Mouse (Mus musculus) spleen, embryonic (tissue): ENCODE results near the gene St7.

Experiments
- CTCF ChIA-PET: fragments of 350-600 bp; sonication (Branson Sonifier 250); formaldehyde crosslinking; loops from one replicate; lab custom pipeline; 2022; lab: Charles Lee

The St7 gene

GRCm38 (mm10) chr6:17882943-17883342, 190.2 kb downstream of the St7 start:
- CTCF ChIA-PET, result no interaction called here

GRCm38 (mm10) chr6:17887765-17888164, 195.0 kb downstream of the St7 start:
- CTCF ChIA-PET, result no interaction called here

- CTCF ChIA-PET, result no interaction called here
Measured at GRCm38 (mm10) chr6:17895562-17895961, 202.8 kb downstream of the St7 start.

GRCm38 (mm10) chr6:17898539-17898938, 205.8 kb downstream of the St7 start:
- CTCF ChIA-PET, result no interaction called here

GRCm38 (mm10) chr6:17903355-17903754, 210.6 kb downstream of the St7 start:
- CTCF ChIA-PET, result no interaction called here

DNA sequence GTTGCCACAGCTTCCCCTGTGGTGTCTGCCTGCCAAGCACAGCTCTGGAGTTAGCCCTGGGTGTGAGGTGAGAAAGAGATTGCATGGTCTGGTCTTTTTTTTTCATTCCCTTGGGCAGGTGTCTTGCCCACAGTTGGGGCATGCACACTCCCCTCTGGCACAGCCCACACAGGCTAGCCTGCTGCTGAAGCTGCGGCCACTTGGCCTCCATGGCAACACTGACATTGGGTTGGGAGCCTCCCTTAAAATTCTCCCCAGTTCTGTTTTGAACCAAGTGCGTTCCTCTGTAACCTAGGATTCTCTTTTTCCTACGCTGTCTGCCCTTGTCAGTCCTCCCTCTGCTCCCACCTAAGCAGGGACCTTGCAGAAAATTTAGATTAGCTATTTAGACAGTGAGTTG, 213.0 kb downstream of the St7 start:
- CTCF ChIA-PET, result no interaction called here

- CTCF ChIA-PET, result no interaction called here
Measured at GRCm38 (mm10) chr6:17906289-17906688, 213.6 kb downstream of the St7 start.

GRCm38 (mm10) chr6:17912312-17912711, 219.6 kb downstream of the St7 start:
- CTCF ChIA-PET, result no interaction called here

DNA sequence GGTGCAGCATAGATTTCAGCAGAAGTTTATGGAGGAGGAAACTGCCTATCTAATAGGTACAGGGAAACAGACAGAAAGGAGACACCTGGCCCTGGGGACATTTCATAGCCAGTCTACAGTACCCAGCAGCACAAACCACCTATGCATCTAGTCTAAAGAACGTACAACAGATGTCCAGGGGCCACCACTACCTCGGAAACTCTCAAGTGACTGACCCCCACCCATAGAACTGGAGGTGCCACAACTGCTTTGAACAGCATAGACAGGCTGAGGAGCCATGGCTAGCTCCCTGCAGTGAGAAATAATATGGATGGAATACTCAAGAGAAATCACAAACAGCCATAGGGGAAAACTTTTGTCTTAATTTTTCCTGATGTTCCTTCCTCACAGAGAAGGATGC, 220.1 kb downstream of the St7 start:
- CTCF ChIA-PET, result no interaction called here

DNA sequence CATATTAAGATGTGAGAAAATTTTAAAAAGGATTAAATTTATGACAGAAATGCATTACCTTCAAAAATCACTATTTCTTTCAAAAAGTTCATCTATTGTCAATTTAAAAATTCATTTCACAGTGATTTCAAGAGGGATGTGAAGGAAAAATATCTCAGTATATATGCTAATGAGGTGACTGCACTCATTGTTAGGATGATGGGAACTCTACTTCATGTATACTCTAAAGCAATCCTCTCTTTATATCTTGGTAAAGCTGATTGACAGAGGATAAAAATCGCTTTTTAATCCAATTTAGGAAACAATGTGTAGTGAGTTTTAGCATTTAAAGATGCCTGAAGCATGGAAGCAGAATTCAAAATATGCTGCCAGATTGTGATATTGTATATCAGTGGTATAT, 220.6 kb downstream of the St7 start:
- CTCF ChIA-PET, result no interaction called here

DNA sequence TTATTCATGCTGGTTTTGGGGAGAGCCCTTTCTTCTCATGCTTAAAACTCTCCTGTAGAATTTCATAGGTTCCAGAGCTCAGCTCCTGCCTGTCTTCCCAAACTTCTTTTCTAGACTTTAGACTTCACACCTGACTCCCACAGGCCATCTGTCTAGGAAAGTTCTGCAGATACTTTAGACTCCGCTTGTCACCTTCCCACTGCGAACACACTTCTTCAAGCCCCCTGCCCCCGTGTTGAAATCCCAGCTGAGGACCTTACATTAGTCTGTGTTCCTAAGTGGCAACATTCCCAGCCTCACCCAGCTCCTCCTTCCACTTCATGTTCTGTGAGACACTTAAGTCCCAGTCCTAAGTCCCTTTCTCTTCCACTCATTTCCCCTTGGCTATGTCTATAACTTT, 221.6 kb downstream of the St7 start:
- CTCF ChIA-PET, result no interaction called here

DNA sequence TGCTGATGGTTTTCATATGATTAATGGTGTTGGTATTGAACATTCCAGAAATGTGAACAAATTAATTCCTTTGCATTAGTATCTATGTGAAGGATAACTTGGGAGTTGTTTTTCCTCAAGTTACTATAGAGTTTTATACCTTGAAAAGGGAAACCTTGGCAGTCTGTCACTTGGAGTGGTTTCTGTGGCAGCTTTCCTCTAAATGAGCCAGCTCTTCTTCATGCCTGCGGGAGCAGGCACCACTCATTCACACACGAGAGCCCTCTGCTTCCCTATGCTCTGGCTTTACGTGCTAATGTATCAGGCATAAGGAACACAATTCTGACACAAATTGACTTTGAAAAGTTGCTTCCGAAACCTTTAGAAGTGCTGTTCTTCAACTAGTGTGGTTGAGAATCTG, 224.5 kb downstream of the St7 start:
- CTCF ChIA-PET, result no interaction called here

GRCm38 (mm10) chr6:17922180-17922579, 229.4 kb downstream of the St7 start:
- CTCF ChIA-PET, result no interaction called here

- CTCF ChIA-PET, result no interaction called here
Measured at GRCm38 (mm10) chr6:17922967-17923366, 230.2 kb downstream of the St7 start.

- CTCF ChIA-PET, result no interaction called here
Measured at GRCm38 (mm10) chr6:17923370-17923769, 230.6 kb downstream of the St7 start.

GRCm38 (mm10) chr6:17923894-17924505, 231.3 kb downstream of the St7 start:
- CTCF ChIA-PET, result no interaction called here

- CTCF ChIA-PET, result no interaction called here
Measured at GRCm38 (mm10) chr6:17925267-17925666, 232.5 kb downstream of the St7 start.

GRCm38 (mm10) chr6:17927746-17928145, 235.0 kb downstream of the St7 start:
- CTCF ChIA-PET, result no interaction called here

DNA sequence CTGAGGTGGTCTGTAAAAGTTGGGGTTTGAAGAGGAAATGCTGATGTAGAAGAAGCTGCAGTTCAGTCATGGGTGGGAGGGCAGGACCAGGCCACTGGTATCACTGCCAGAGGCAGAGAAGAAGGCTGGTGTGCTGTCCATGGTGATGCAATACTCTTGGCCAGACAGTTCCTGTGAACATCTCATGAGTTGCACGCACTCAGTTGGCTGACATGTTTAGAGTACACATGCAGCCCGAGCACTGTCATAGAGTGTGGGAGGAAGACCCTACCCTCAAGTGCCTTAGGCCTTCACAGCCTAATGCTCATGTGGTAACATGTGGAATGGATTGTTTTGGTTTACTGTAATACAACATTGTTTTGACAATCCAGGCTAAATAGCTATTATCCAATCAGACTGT, 238.5 kb downstream of the St7 start:
- CTCF ChIA-PET, result no interaction called here

DNA sequence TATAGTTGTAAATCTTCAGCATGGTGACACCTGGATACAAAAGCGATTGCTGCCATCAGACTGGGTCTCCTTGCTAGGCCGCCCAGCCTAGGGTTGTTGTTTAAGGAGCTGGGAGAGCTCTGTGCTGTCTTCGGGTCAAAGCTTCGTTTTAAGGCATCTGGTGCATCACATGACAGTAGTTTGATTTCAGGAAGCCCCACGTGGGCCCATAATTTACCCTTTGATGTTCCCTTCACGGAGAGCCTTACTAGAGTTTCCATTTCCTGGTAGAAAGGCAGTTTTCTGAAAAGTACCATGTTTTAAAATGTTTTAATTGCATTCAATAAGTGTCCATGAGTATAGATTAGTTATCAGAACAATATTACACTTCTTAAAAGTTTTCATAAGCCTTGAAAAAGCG, 239.1 kb downstream of the St7 start:
- CTCF ChIA-PET, result no interaction called here

- CTCF ChIA-PET, result interaction anchor here (0.6 kb wide), 1 partner anchor 257 kb away, joined by 3 read pairs; no protein-coding TSS in a partner anchor
Measured at GRCm38 (mm10) chr6:17932806-17933205, 240.1 kb downstream of the St7 start.

DNA sequence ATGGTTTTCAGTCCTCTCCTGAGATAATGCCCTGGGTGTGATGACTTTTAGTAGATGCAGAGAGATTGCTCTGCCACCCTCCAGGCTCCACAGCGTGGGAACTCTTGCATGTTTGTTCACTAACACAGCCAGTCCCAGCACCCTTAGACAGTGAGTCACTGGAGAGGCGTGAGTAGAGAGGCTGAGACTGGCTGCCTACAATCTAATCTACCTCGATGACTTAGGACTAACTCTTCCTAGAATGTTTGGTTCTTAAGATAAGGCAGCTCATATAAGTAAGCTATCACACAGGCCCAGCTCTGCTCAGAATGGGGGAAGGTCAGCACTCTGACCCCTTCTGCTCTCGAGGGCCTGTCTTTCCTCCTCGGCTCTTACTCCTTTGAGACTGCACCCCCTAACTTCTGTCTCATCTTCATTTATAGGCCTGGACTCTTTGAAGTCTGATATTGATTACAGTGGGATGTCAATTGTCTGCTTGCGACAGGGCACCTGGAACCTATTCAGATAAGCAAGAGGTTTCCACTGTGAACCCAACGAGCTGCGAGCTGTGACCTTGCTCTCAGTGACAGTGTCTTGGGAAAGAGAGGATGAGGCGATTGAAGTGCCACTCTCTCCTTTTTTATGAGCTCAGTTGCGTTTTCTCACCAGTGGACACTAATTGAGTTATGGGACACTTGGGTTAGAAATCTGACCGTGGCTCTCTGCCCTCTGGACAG, 246.1 kb downstream of the St7 start:
- CTCF ChIA-PET, result no interaction called here

- CTCF ChIA-PET, result no interaction called here
Measured at GRCm38 (mm10) chr6:17941916-17942315, 249.2 kb downstream of the St7 start.

- CTCF ChIA-PET, result no interaction called here
Measured at GRCm38 (mm10) chr6:17942344-17942743, 249.6 kb downstream of the St7 start.
